Mouse (Mus musculus) ES-E14 (cell line): ENCODE measurements around the gene Ext2. TPM values are rescaled to one million over a fixed set of nuclear protein-coding genes. Genes with fewer than 3 reads are reported as not detected.

ENCODE experiments used
- DNase-seq: peaks from one replicate; pipeline ENCODE4 v3.0.0-alpha.2; 2013; ENCODE audit warnings: low read depth, low spot score
- H3K27ac ChIP-seq: 2 replicates; pipeline ENCODE4 v1.5.1; 2012; ENCODE audit warnings: low read depth, mild to moderate bottlenecking, low read length, moderate library complexity, mixed read lengths; ENCODE audit not compliant: poor library complexity, insufficient read depth, severe bottlenecking
- H3K36me3 ChIP-seq: 2 replicates; pipeline ENCODE4 v1.6.1; 2012; ENCODE audit warnings: mild to moderate bottlenecking, low read length, moderate library complexity, mixed read lengths; ENCODE audit not compliant: control insufficient read depth, poor library complexity, insufficient read depth, severe bottlenecking
- H3K4me1 ChIP-seq, 2 experiments: fragments of 150-350 bp in 1 of 2; sonication (generic) in 1 of 2; 2 replicates each; pipeline ENCODE4 v1.6.1; 2012; ENCODE audit warnings: low read length in 2 of 2, mild to moderate bottlenecking in 1 of 2, mixed read lengths in 1 of 2; ENCODE audit not compliant: control insufficient read depth in 2 of 2, insufficient read depth in 2 of 2, poor library complexity in 1 of 2
- H3K4me3 ChIP-seq, 2 experiments: fragments of 150-350 bp in 1 of 2; sonication (generic) in 1 of 2; 2 replicates each; pipeline ENCODE4 v1.5.1; 2012; ENCODE audit warnings: low read length in 2 of 2, low read depth in 1 of 2, mild to moderate bottlenecking in 1 of 2, mixed read lengths in 1 of 2; ENCODE audit not compliant: insufficient read depth in 1 of 2, poor library complexity in 1 of 2, severe bottlenecking in 1 of 2
- H3K9ac ChIP-seq: 2 replicates; pipeline ENCODE4 v1.6.1; 2012; ENCODE audit warnings: low read depth, mild to moderate bottlenecking, low read length, mixed read lengths; ENCODE audit not compliant: poor library complexity, insufficient read depth, severe bottlenecking
- H3K9me3 ChIP-seq: fragments of 150-350 bp; sonication (generic); 2 replicates; pipeline ENCODE4 v1.6.1; 2012; ENCODE audit warnings: low read depth, mild to moderate bottlenecking, low read length; ENCODE audit not compliant: control insufficient read depth, insufficient read depth
- CHD2 ChIP-seq: IDR thresholded peaks from 2 replicates; pipeline ENCODE4 v1.6.1; 2014; ENCODE audit warnings: mild to moderate bottlenecking, low read depth, low read length, inconsistent platforms
- HCFC1 ChIP-seq: IDR thresholded peaks from 2 replicates; pipeline ENCODE4 v1.6.1; 2012; ENCODE audit warnings: low read length, inconsistent platforms, borderline replicate concordance; ENCODE audit not compliant: insufficient read depth
- MAFK ChIP-seq: IDR thresholded peaks from 2 replicates; pipeline ENCODE4 v1.6.1; 2014; ENCODE audit warnings: mild to moderate bottlenecking, low read depth, low read length, inconsistent platforms; ENCODE audit not compliant: insufficient read depth
- ZC3H11A ChIP-seq: IDR thresholded peaks from 2 replicates; pipeline ENCODE4 v1.6.1; 2012; ENCODE audit warnings: low read depth, mild to moderate bottlenecking, inconsistent platforms, low read length, borderline replicate concordance
- ZNF384 ChIP-seq: IDR thresholded peaks from 2 replicates; pipeline ENCODE4 v1.6.1; 2012; ENCODE audit warnings: low read depth, low read length, inconsistent platforms
- in situ Hi-C, 2 experiments: fragments of 600-800 bp; cut with MboI; formaldehyde crosslinking; loops; one replicate each; pipeline ENCODE4 v1.15.1; 2025; ENCODE audit warnings: low sequenced_read_pairs in 2 of 2, inconsistent platforms in 1 of 2; ENCODE audit not compliant: unreplicated experiment in 2 of 2
- total RNA-seq: library from RNA; depleted of rRNA; stranded (reverse); fragments of 300-350 nt; gene quantifications from 2 replicates; pipeline ENCODE4 v1.2.3, GENCODE M21; 2012

The Ext2 gene
- total RNA-seq, 1 experiment: 49.9 TPM

- H3K9ac ChIP-seq: no peak overlapping the region
- H3K36me3 ChIP-seq: no peaks in the 10 kb centered on the region
- in situ Hi-C loops: no loop called here
- H3K4me3 ChIP-seq: no peak overlapping the region
- no peaks in the 10 kb centered on the region for H3K4me1 ChIP-seq
- no peak overlapping the region for H3K27ac ChIP-seq
- DNase-seq: no peak
- H3K9me3 ChIP-seq: no peaks in the 10 kb centered on the region
- TF ChIP-seq ZC3H11A (no peak), CHD2 (no peak), HCFC1 (no peak), ZNF384 (no peak), MAFK (no peak)
These were observed 83.3 kb downstream of the Ext2 start for GRCm38 (mm10) chr2:93739044-93739569.

- Histone ChIP-seq H3K9ac (no peak overlapping the region), H3K27ac (no peak overlapping the region), H3K36me3 (no peaks in the 10 kb centered on the region), H3K4me1 (no peaks in the 10 kb centered on the region), H3K9me3 (no peaks in the 10 kb centered on the region), H3K4me3 (no peak overlapping the region)
- TF ChIP-seq CHD2 (no peak), ZC3H11A (no peak), HCFC1 (no peak)
- DNase-seq: no peak
- in situ Hi-C loops: no loop called here
These were observed 85.2 kb downstream of the Ext2 start for GRCm38 (mm10) chr2:93737146-93737545.

GRCm38 (mm10) chr2:93732658-93733057 lies 89.7 kb downstream of the Ext2 start:
- DNase-seq: no peak
- TF ChIP-seq ZC3H11A (no peak), CHD2 (no peak), ZNF384 (no peak), MAFK (no peak), HCFC1 (no peak)

GRCm38 (mm10) chr2:93729585-93729984 lies 92.8 kb downstream of the Ext2 start:
- TF ChIP-seq ZNF384 (no peak), ZC3H11A (no peak), HCFC1 (no peak), CHD2 (no peak), MAFK (no peak)
- Histone ChIP-seq H3K9me3 (no peaks in the 10 kb centered on the region), H3K4me3 (no peak overlapping the region), H3K9ac (no peak overlapping the region), H3K4me1 (no peaks in the 10 kb centered on the region), H3K27ac (no peak overlapping the region), H3K36me3 (no peaks in the 10 kb centered on the region)
- no peak for DNase-seq
- in situ Hi-C loops: no loop called here

More at GRCm38 (mm10) chr2:93732658-93733057, 89.7 kb downstream of the Ext2 start:
- no peaks in the 10 kb centered on the region for H3K4me1 ChIP-seq
- no peaks in the 10 kb centered on the region for H3K9me3 ChIP-seq
- H3K4me3 ChIP-seq: no peak overlapping the region
- no peak overlapping the region for H3K27ac ChIP-seq
- no peaks in the 10 kb centered on the region for H3K36me3 ChIP-seq
- in situ Hi-C loops: no loop called here
- H3K9ac ChIP-seq: no peak overlapping the region

GRCm38 (mm10) chr2:93723138-93723744 lies 99.1 kb downstream of the Ext2 start:
- in situ Hi-C loops: no loop called here
- no peak for TF ChIP-seq HCFC1
- no peak for TF ChIP-seq CHD2
- Histone ChIP-seq H3K9me3 (no peaks in the 10 kb centered on the region), H3K4me3 (no peak overlapping the region), H3K36me3 (no peaks in the 10 kb centered on the region), H3K9ac (no peak overlapping the region), H3K27ac (no peak overlapping the region), H3K4me1 (no peaks in the 10 kb centered on the region)
- no peak for DNase-seq
